Mouse (Mus musculus) liver, postnatal 0 days (tissue): ENCODE data around the gene Tmem94. TPM values are rescaled to one million over a fixed set of nuclear protein-coding genes. Genes with fewer than 3 reads are reported as not detected.
A peak's percentile ranks its signal among the peaks of the same experiment; 100 is the strongest.

ENCODE experiments used
- ATAC-seq: fragments of 200-750 bp; cut with Nextera tagmentation; 2 replicates; pipeline ENCODE4 v1.8.0; 2017; ENCODE audit warnings: mild to moderate bottlenecking, moderate library complexity
- DNase-seq: peaks from one replicate; pipeline ENCODE4 v3.0.0-alpha.2; 2016
- H3K27ac ChIP-seq: fragments of 300-500 bp; sonication (generic); 2 replicates; pipeline ENCODE4 v1.5.1; 2014; ENCODE audit warnings: antibody characterized with exemption, moderate library complexity, mild to moderate bottlenecking, low read depth
- H3K27me3 ChIP-seq: fragments of 300-500 bp; sonication (generic); 2 replicates; pipeline ENCODE4 v1.6.1; 2014; ENCODE audit warnings: low read length, control low read depth, mixed read lengths; ENCODE audit not compliant: insufficient read depth
- H3K36me3 ChIP-seq: fragments of 300-500 bp; sonication (generic); replicated peaks from 2 replicates; pipeline ENCODE4 v1.6.1; 2014; ENCODE audit warnings: mild to moderate bottlenecking, control low read depth, low read length, moderate library complexity, mixed read lengths; ENCODE audit not compliant: insufficient read depth
- H3K4me1 ChIP-seq: fragments of 300-500 bp; sonication (generic); 2 replicates; pipeline ENCODE4 v1.6.1; 2014; ENCODE audit warnings: antibody characterized with exemption, mild to moderate bottlenecking, control low read depth; ENCODE audit not compliant: insufficient read depth
- H3K4me2 ChIP-seq: fragments of 300-500 bp; sonication (generic); 2 replicates; pipeline ENCODE4 v1.6.1; 2014; ENCODE audit warnings: low read depth, mild to moderate bottlenecking, low read length, moderate library complexity, mixed read lengths
- H3K4me3 ChIP-seq: fragments of 300-500 bp; sonication (generic); 2 replicates; pipeline ENCODE4 v1.5.1; 2014; ENCODE audit warnings: low read depth, low read length
- H3K9ac ChIP-seq: fragments of 300-500 bp; sonication (generic); replicated peaks from 2 replicates; pipeline ENCODE4 v1.6.1; 2014; ENCODE audit warnings: mild to moderate bottlenecking, moderate library complexity
- H3K9me3 ChIP-seq: fragments of 300-500 bp; sonication (generic); 2 replicates; pipeline ENCODE4 v1.6.1; 2016; ENCODE audit warnings: mild to moderate bottlenecking, control low read depth, low read length, mixed read lengths
- CTCF ChIP-seq: sonication (generic); IDR thresholded peaks from 2 replicates; pipeline ENCODE4 v1.5.1; 2016; ENCODE audit warnings: antibody characterized with exemption, low read depth
- EP300 ChIP-seq: IDR thresholded peaks from 2 replicates; pipeline ENCODE4 v1.6.1; 2016; ENCODE audit warnings: antibody characterized with exemption, low read depth, mild to moderate bottlenecking
- WGBS: fragments of 180-500 bp; shearing (Covaris S2); extraction: QIAGEN DNeasy Blood & Tissue Kit; methylation state at CpG from one replicate; pipeline ENCODE4 v1.1.7; 2014; ENCODE audit not compliant: insufficient replicate concordance; 5-methylcytosine and 5-hydroxymethylcytosine counted together
- polyA plus RNA-seq: library from polyadenylated mRNA; unstranded; fragments of >200 nt; fragmentation: Nextera tagmentation; extraction: Ambion mirVana; gene quantifications from 2 replicates; pipeline ENCODE4 v1.2.1, GENCODE M21; 2015

Gene Tmem94
- polyA plus RNA-seq, 1 experiment from 2014 or later: 4.1 TPM

- H3K4me3 ChIP-seq: peak within 1 kb of the TSS; percentile 77
- no peaks in the 10 kb centered on the region for H3K9me3 ChIP-seq
- H3K36me3 ChIP-seq: peaks cover 13% of the 10 kb centered on the region; the same call in 1 of the 2 replicates
- ATAC-seq (peak; percentile 95), DNase-seq (peak; percentile 96)
- peak within 1 kb of the TSS; percentile 99 for H3K4me2 ChIP-seq
- TF ChIP-seq CTCF (no peak), EP300 (no peak)
- peaks cover 23% of the 10 kb centered on the region for H3K4me1 ChIP-seq
- H3K9ac ChIP-seq: peak within 1 kb of the TSS; percentile 82
- peak within 1 kb of the TSS; percentile 93 for H3K27ac ChIP-seq
- H3K27me3 ChIP-seq: 0 out of 2 replicates have a peak, but pooled peaks cover 2% of the 10 kb centered on the region
- under 1% methylated on average over 83 of the region's 87 CpGs for WGBS
Observed at GRCm38 (mm10) chr11:115823774-115824740, 58.8 kb downstream of the Tmem94 start, which contains the start of gene Llgl2. Gene Llgl2 (plus strand): TSS chr11:115824049.

GRCm38 (mm10) chr11:115824813-115825212 is 59.6 kb downstream of the Tmem94 start:
- Histone ChIP-seq H3K27me3 (0 out of 2 replicates have a peak, but pooled peaks cover 2% of the 10 kb centered on the region), H3K36me3 (peaks cover 10% of the 10 kb centered on the region; the same call in 1 of the 2 replicates), H3K9ac (peak overlapping the region; percentile 82; the same call in 1 of the 2 replicates), H3K4me1 (peaks cover 24% of the 10 kb centered on the region), H3K4me3 (peak overlapping the region; percentile 77), H3K27ac (peak overlapping the region; percentile 93), H3K9me3 (no peaks in the 10 kb centered on the region), H3K4me2 (peak overlapping the region; percentile 99)
- no peak for DNase-seq
- TF ChIP-seq EP300 (no peak), CTCF (no peak)
- WGBS: 20% methylated on average over 11 of the region's 11 CpGs
- ATAC-seq: peak; percentile 11; the same call in 1 of the 2 replicates

GRCm38 (mm10) chr11:115826487-115826886 is 61.3 kb downstream of the Tmem94 start:
- ATAC-seq (no peak), DNase-seq (no peak)
- Histone ChIP-seq H3K4me2 (no peak overlapping the region), H3K9me3 (no peaks in the 10 kb centered on the region), H3K9ac (no peak overlapping the region), H3K27ac (no peak overlapping the region), H3K36me3 (0 out of 2 replicates have a peak, but pooled peaks cover 4% of the 10 kb centered on the region), H3K4me1 (peaks cover 34% of the 10 kb centered on the region), H3K27me3 (0 out of 2 replicates have a peak, but pooled peaks cover 2% of the 10 kb centered on the region), H3K4me3 (no peak overlapping the region)
- 74% methylated on average over 5 of the region's 5 CpGs for WGBS
- no peak for TF ChIP-seq EP300
- no peak for TF ChIP-seq CTCF

GRCm38 (mm10) chr11:115827624-115828023 is 62.4 kb downstream of the Tmem94 start:
- no peak overlapping the region for H3K4me2 ChIP-seq
- H3K36me3 ChIP-seq: 0 out of 2 replicates have a peak, but pooled peaks cover 3% of the 10 kb centered on the region
- H3K9ac ChIP-seq: no peak overlapping the region
- no peaks in the 10 kb centered on the region for H3K9me3 ChIP-seq
- H3K4me3 ChIP-seq: no peak overlapping the region
- WGBS: 76% methylated on average over 6 of the region's 6 CpGs
- ATAC-seq (no peak), DNase-seq (no peak)
- no peak overlapping the region for H3K27ac ChIP-seq
- no peak for TF ChIP-seq EP300
- no peak for TF ChIP-seq CTCF
- peaks cover 38% of the 10 kb centered on the region for H3K4me1 ChIP-seq
- H3K27me3 ChIP-seq: 0 out of 2 replicates have a peak, but pooled peaks cover 2% of the 10 kb centered on the region

- Histone ChIP-seq H3K4me1 (peaks cover 45% of the 10 kb centered on the region), H3K9me3 (no peaks in the 10 kb centered on the region), H3K36me3 (no peaks in the 10 kb centered on the region), H3K4me2 (no peak overlapping the region), H3K27me3 (0 out of 2 replicates have a peak, but pooled peaks cover 2% of the 10 kb centered on the region), H3K9ac (no peak overlapping the region), H3K4me3 (no peak overlapping the region), H3K27ac (peak overlapping the region; percentile 40)
- WGBS: 59% methylated on average over 4 of the region's 4 CpGs
- ATAC-seq (no peak), DNase-seq (no peak)
- TF ChIP-seq CTCF (no peak), EP300 (no peak)
Observed at GRCm38 (mm10) chr11:115829036-115829435, 63.8 kb downstream of the Tmem94 start.
